10 mouse cellular contexts compared by ENCODE assay signal in the genomic region with DNA sequence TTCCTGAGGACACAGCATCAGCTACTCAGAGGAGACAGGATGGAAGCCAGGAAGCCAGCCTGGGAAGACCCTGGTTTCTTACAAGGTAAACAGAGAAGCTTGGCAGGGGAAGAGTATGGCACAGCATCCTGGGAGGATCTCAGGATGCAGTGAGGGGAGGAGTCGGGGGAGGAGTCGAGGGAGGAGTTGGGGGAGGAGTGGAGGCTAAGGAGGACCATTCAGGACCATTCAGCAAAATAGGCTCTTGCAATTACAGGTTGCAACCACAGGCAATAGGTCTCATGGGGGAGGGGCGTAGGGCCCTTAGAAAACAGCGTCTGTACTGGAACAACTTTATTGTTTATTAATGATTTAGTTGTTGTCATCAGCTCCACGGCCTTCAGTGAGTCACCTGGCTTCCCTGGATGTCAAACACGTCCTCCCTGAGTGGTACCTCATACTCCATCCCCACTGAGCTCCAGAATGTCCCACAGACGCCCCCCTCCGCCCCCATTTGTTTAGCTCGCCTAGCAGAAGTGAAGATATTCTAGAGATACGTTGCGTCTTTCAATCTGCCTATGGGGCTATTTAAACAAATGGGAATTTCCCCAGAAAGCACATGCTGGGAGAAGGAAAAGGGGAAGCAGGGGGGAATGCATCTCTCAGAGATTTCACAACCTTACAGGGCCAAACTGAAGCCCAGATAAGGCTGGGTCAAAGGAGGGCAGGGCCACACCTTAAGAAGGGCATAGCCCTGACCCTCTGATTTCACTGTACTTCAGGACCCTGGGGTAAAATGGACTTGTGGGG. TPM values are rescaled to one million over a fixed set of nuclear protein-coding genes. Genes with fewer than 3 reads are reported as not detected.
DNase-seq lines count a peak whose midpoint lies in the region; ATAC-seq and TF ChIP-seq lines count a peak whose summit lies in the region.
"Had no signal": no experiment of that assay in that cellular context is flagged by ENCODE, and none has a peak within 500 bp of the region (broad histone marks: within the 10 kb centered on the region; RNA-seq: fewer than 3 reads in every experiment).

No protein-coding gene starts in this region.

- no peak for ATAC-seq in liver, embryonic 11.5 days (replicated peaks; ENCODE audit: low FRiP score)

- no peak for TF ChIP-seq POLR2A in liver, adult 2 months (IDR thresholded peaks at IDR 0.05; ENCODE audit: extremely low read depth, insufficient read depth, low read length)

- H3K9ac ChIP-seq in liver, adult 2 months (ENCODE audit: low read depth, low read length), result no peak overlapping the region
- H3K9ac ChIP-seq in liver, embryonic 11.5 days (ENCODE audit: low read depth, low read length), result no peak overlapping the region

- DNase-seq in liver, adult 2 months (ENCODE audit: extremely low read depth, low read depth, low spot score), result peak; percentile 43
- no peak for DNase-seq in liver, embryonic 11.5 days (ENCODE audit: low spot score)
- peak; percentile 66 for DNase-seq in NIH3T3 (ENCODE audit: low read depth)
- peak; percentile 51 for DNase-seq in embryo, embryonic 10.5 days (ENCODE audit: low spot score)
- DNase-seq in c-Kit-positive CD71-positive TER-119-positive erythroid progenitor cells, embryonic 14.5 days (ENCODE audit: low spot score), result no peak
- DNase-seq in layer of hippocampus, adult 2 months (ENCODE audit: low spot score in 2 of 2), result no peak
- DNase-seq: cerebellum, adult 9-10 months; heart, postnatal 10 days; liver had no signal

- H3K27ac ChIP-seq in liver, adult 2 months (replicated peaks; ENCODE audit: insufficient read depth, low read depth, low read length), result no peak overlapping the region
- no peak overlapping the region for H3K27ac ChIP-seq in liver, embryonic 11.5 days (ENCODE audit: low read depth, low read length)
- H3K27ac ChIP-seq in layer of hippocampus, adult 2 months, result no peak overlapping the region

- H3K4me2 ChIP-seq in liver, embryonic 11.5 days, result no peak overlapping the region

- no peaks in the 10 kb centered on the region for H3K79me2 ChIP-seq in liver, adult 2 months (ENCODE audit: control insufficient read depth, insufficient read depth, low read length)

- H3K4me3 ChIP-seq in liver, adult 2 months (ENCODE audit: insufficient read depth, low read depth, low read length), result no peak overlapping the region
- no peak overlapping the region for H3K4me3 ChIP-seq in liver, embryonic 11.5 days (ENCODE audit: low read depth, low read length)
- H3K4me3 ChIP-seq in megakaryocyte, embryonic 14.5 days (replicated peaks), result peak overlapping the region; percentile 47
- no peak overlapping the region for H3K4me3 ChIP-seq in layer of hippocampus, adult 2 months

- no peaks in the 10 kb centered on the region for H3K36me3 ChIP-seq in liver, adult 2 months (ENCODE audit: control insufficient read depth, insufficient read depth, low read length)
- no peaks in the 10 kb centered on the region for H3K36me3 ChIP-seq in liver, embryonic 11.5 days (ENCODE audit: control insufficient read depth, insufficient read depth, low read length)
- no peaks in the 10 kb centered on the region for H3K36me3 ChIP-seq in megakaryocyte, embryonic 14.5 days (replicated peaks; ENCODE audit: low read length)

- WGBS in liver, adult 2 months, result 52% methylated on average over 11 of the region's 11 CpGs
- WGBS in liver, embryonic 11.5 days, result 30% methylated on average over 11 of the region's 11 CpGs

- H3K27me3 ChIP-seq in liver, adult 2 months (ENCODE audit: control insufficient read depth, insufficient read depth, low read length), result no peaks in the 10 kb centered on the region
- H3K27me3 ChIP-seq in liver, embryonic 11.5 days (replicated peaks; ENCODE audit: control insufficient read depth, insufficient read depth, low read length), result no peaks in the 10 kb centered on the region
- peaks cover 54% of the 10 kb centered on the region for H3K27me3 ChIP-seq in megakaryocyte, embryonic 14.5 days (replicated peaks)

- peaks cover 6% of the 10 kb centered on the region; the same call in 1 of the 2 replicates for H3K4me1 ChIP-seq in liver, adult 2 months (ENCODE audit: control insufficient read depth, insufficient read depth, low read length)
- peaks cover 4% of the 10 kb centered on the region for H3K4me1 ChIP-seq in liver, embryonic 11.5 days (replicated peaks; ENCODE audit: control insufficient read depth, insufficient read depth, low read length)
- peaks cover 18% of the 10 kb centered on the region for H3K4me1 ChIP-seq in megakaryocyte, embryonic 14.5 days

- H3K9me3 ChIP-seq in liver, embryonic 11.5 days (ENCODE audit: control insufficient read depth, low read length), result no peaks in the 10 kb centered on the region
- no peaks in the 10 kb centered on the region for H3K9me3 ChIP-seq in megakaryocyte, embryonic 14.5 days

- no peak for TF ChIP-seq CTCF in liver, adult 2 months (IDR thresholded peaks at IDR 0.05; ENCODE audit: low read depth, low read length)
- TF ChIP-seq CTCF in layer of hippocampus, adult 2 months (conservative IDR thresholded peaks at IDR 0.05), result no peak

RNA-seq across cellular contexts. Expression of a gene that starts 4.9 kb away (rescaled TPM):
- 3.1 and 3.6 TPM in 2 replicates for total RNA-seq in liver, adult 2 months (2014; rRNA removed)
- polyA plus RNA-seq in liver, adult 2 months (2012; rRNA removed), result 1.3 and 2.2 TPM in 2 replicates
- 4.8 and 4.9 TPM in 2 replicates for polyA plus RNA-seq in liver, embryonic 11.5 days (2014; fragmentation: Nextera tagmentation; extraction: Ambion mirVana)
- 0.50 and 8.8 TPM in 2 replicates for polyA plus RNA-seq in megakaryocyte, embryonic 14.5 days (2012; ENCODE audit: insufficient read depth, low replicate concordance)
- total RNA-seq in layer of hippocampus, adult 2 months (2021), result 1 to 10 TPM; 3.8 to 6.0 TPM

RNA-seq across cellular contexts. Expression of a gene that starts 18.5 kb away (rescaled TPM):
- 125 and 199 TPM in 2 replicates for total RNA-seq in liver, adult 2 months (2014; rRNA removed)
- 210 and 244 TPM in 2 replicates for polyA plus RNA-seq in liver, adult 2 months (2012; rRNA removed)
- 5.3 and 6.1 TPM in 2 replicates for polyA plus RNA-seq in liver, embryonic 11.5 days (2014; fragmentation: Nextera tagmentation; extraction: Ambion mirVana)
- 0.51 TPM in 1 of 2 replicates, not detected in the other for polyA plus RNA-seq in megakaryocyte, embryonic 14.5 days (2012; ENCODE audit: insufficient read depth, low replicate concordance)
- total RNA-seq in layer of hippocampus, adult 2 months (2021), result 1 to 10 TPM in 1 of 2 experiments, under 1 TPM in 1; 0.54 to 1.4 TPM

RNA-seq across cellular contexts. Expression of a gene that starts 40.1 kb away (rescaled TPM):
- 5.6 and 7.0 TPM in 2 replicates for total RNA-seq in liver, adult 2 months (2014; rRNA removed)
- 6.6 and 7.0 TPM in 2 replicates for polyA plus RNA-seq in liver, adult 2 months (2012; rRNA removed)
- polyA plus RNA-seq in liver, embryonic 11.5 days (2014; fragmentation: Nextera tagmentation; extraction: Ambion mirVana), result 92.5 and 98.5 TPM in 2 replicates
- polyA plus RNA-seq in megakaryocyte, embryonic 14.5 days (2012; ENCODE audit: insufficient read depth, low replicate concordance), result 4.4 and 4.8 TPM in 2 replicates
- 10 to 100 TPM; 21.2 to 22.1 TPM for total RNA-seq in layer of hippocampus, adult 2 months (2021)

RNA-seq across cellular contexts. Expression of a gene that starts 47.8 kb away (rescaled TPM):
- total RNA-seq in liver, adult 2 months (2014; rRNA removed), result 0.09 and 0.13 TPM in 2 replicates
- polyA plus RNA-seq in liver, adult 2 months (2012; rRNA removed), result under 0.01 TPM in 1 of 2 replicates, not detected in the other
- polyA plus RNA-seq in liver, embryonic 11.5 days (2014; fragmentation: Nextera tagmentation; extraction: Ambion mirVana), result 0.01 and 0.03 TPM in 2 replicates
- not detected in 2 replicates for polyA plus RNA-seq in megakaryocyte, embryonic 14.5 days (2012; ENCODE audit: insufficient read depth, low replicate concordance)
- under 1 TPM; 0.59 to 0.82 TPM for total RNA-seq in layer of hippocampus, adult 2 months (2021)

Comparison
In these comparisons a context has a peak if more than half of its experiments do, and no peak if none do; other contexts are left out.
1. DNase-seq: peak in liver, adult 2 months (single experiment), NIH3T3 (single experiment) and embryo, embryonic 10.5 days (single experiment); none in liver, embryonic 11.5 days (single experiment), c-Kit-positive CD71-positive TER-119-positive erythroid progenitor cells, embryonic 14.5 days (single experiment) and layer of hippocampus, adult 2 months (0 of 2).
2. RNA of a gene that starts 18.5 kb away (polyA plus RNA-seq): 210 to 244 TPM in liver, adult 2 months; 5.3 to 6.1 TPM in liver, embryonic 11.5 days and 0.51 TPM in megakaryocyte, embryonic 14.5 days; every median in the first group is over 10 times any median in the second.
3. RNA of a gene that starts 40.1 kb away (polyA plus RNA-seq): 92.5 to 98.5 TPM in liver, embryonic 11.5 days; 6.6 to 7.0 TPM in liver, adult 2 months and 4.4 to 4.8 TPM in megakaryocyte, embryonic 14.5 days; every median in the first group is over 10 times any median in the second.